Mouse (Mus musculus) liver, embryonic 13.5 days (tissue): ENCODE measurements around the gene Acyp2. TPM values are rescaled to one million over a fixed set of nuclear protein-coding genes. Genes with fewer than 3 reads are reported as not detected.
"Not testable (repeated sequence)": the region's sequence is repeated elsewhere in the genome, so short reads cannot be mapped to it uniquely, and the experiment has no call there.

ENCODE experiments used
- ATAC-seq: fragments of 200-750 bp; cut with Nextera tagmentation; 2 replicates; pipeline ENCODE4 v1.8.0; 2017; ENCODE audit warnings: low read depth, mild to moderate bottlenecking, moderate number of reproducible peaks, moderate library complexity
- DNase-seq: peaks from one replicate; pipeline ENCODE4 v3.0.0; 2022
- H3K27ac ChIP-seq: fragments of 300-500 bp; sonication (generic); 2 replicates; pipeline ENCODE4 v1.5.1; 2015; ENCODE audit warnings: moderate library complexity, mild to moderate bottlenecking, inconsistent platforms
- H3K27me3 ChIP-seq: fragments of 300-500 bp; sonication (generic); 2 replicates; pipeline ENCODE4 v1.6.1; 2015; ENCODE audit warnings: mild to moderate bottlenecking, inconsistent platforms
- H3K36me3 ChIP-seq: fragments of 300-500 bp; sonication (generic); 2 replicates; pipeline ENCODE4 v1.6.1; 2015; ENCODE audit warnings: mild to moderate bottlenecking, inconsistent platforms
- H3K4me1 ChIP-seq: fragments of 300-500 bp; sonication (generic); replicated peaks from 2 replicates; pipeline ENCODE4 v1.6.1; 2015; ENCODE audit warnings: inconsistent platforms
- H3K4me2 ChIP-seq: fragments of 300-500 bp; sonication (generic); 2 replicates; pipeline ENCODE4 v1.6.1; 2015; ENCODE audit warnings: inconsistent platforms, mild to moderate bottlenecking, moderate library complexity
- H3K4me3 ChIP-seq: fragments of 300-500 bp; sonication (generic); replicated peaks from 2 replicates; pipeline ENCODE4 v1.5.1; 2015; ENCODE audit warnings: mild to moderate bottlenecking, inconsistent platforms
- H3K9ac ChIP-seq: fragments of 300-500 bp; sonication (generic); 2 replicates; pipeline ENCODE4 v1.6.1; 2015; ENCODE audit warnings: mild to moderate bottlenecking, inconsistent platforms
- H3K9me3 ChIP-seq: fragments of 300-500 bp; sonication (generic); replicated peaks from 2 replicates; pipeline ENCODE4 v1.6.1; 2016; ENCODE audit warnings: inconsistent platforms
- WGBS: fragments of 180-500 bp; shearing (Covaris S2); methylation state at CpG from one replicate; pipeline ENCODE4 v1.1.7; 2015; ENCODE audit not compliant: insufficient replicate concordance; 5-methylcytosine and 5-hydroxymethylcytosine counted together
- polyA plus RNA-seq: library from polyadenylated mRNA; unstranded; fragments of >200 nt; fragmentation: Nextera tagmentation; extraction: Ambion mirVana; gene quantifications from 2 replicates; pipeline ENCODE4 v1.2.1, GENCODE M21; 2015

Acyp2 gene
- polyA plus RNA-seq, 1 experiment from 2014 or later = 6.0 TPM

DNA sequence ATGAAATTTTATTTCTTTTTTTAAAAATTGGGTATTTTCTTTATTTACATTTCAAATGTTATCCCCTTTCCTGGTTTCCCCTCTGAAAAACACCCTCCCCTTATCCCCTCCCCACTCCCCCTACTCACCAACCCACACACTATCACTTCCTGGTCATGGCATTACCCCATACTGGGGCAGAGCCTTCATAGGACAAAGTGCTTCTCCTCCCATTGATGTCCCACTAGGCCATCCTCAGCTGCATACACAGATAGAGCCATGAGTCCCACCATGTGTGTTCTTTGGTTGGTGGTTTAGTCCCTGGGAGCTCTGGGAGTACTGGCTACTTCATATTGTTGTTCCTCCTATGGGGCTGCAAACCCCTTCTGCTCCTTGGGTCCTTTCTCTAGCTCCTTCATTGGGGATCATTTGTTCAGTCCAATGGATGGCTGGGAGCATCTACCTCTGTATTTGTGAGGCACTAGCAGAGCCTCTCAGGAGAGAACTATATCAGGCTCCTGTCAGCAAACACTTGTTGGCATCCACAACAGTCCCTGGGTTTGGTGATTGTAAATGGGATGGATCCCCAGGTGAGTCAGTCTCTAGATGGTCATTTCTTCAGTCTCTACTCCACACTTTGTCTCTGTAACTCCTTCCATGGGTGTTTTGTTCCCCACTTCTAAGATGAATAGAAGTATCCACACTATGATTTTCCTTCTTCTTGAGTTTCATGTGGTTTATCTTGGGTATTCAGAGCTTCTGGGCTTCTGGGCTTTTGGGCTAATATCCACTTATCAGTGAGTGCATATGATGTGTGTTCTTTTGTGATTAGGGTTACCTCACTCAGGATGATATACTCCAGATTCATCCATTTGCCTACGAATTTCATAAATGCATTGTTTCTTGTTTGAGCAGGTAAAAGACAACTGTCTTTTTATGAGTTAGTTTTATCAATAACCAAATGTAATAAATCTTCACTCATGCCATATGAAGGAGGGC, 27.7 kb downstream of the Acyp2 start:
- WGBS = 25% methylated on average over 1 of the region's 1 CpGs
- ATAC-seq (peak; percentile 88), DNase-seq (peak; percentile 39)
- not testable (repeated sequence) for H3K9me3 ChIP-seq, H3K27me3 ChIP-seq, H3K4me3 ChIP-seq, H3K9ac ChIP-seq, H3K36me3 ChIP-seq
- peaks cover 30% of the 10 kb centered on the region for H3K4me1 ChIP-seq
- peak overlapping the region; percentile 29 for H3K4me2 ChIP-seq
- H3K27ac ChIP-seq = peak overlapping the region; percentile 86

DNA sequence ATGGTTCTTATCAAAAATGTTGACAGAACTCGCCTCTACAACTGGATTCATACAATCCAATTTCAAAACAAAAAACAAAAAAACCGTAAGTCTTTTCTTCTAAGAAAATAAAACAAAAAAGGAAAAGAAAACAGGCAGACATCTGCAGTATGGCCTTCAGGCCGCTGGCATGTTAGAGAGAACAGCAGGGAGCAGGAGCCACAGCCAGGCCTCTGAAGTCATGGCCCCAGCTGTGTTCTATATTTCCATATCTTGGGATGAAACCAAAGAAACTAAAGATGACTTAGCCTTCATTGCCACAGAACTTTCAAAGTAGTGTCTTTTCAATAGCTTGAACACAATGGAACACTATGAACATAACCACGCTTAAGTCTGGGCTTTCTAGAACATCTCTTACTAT, 31.2 kb downstream of the Acyp2 start:
- ATAC-seq = no peak
- DNase-seq = no peak
- 73% methylated on average over 4 of the region's 4 CpGs for WGBS

DNA sequence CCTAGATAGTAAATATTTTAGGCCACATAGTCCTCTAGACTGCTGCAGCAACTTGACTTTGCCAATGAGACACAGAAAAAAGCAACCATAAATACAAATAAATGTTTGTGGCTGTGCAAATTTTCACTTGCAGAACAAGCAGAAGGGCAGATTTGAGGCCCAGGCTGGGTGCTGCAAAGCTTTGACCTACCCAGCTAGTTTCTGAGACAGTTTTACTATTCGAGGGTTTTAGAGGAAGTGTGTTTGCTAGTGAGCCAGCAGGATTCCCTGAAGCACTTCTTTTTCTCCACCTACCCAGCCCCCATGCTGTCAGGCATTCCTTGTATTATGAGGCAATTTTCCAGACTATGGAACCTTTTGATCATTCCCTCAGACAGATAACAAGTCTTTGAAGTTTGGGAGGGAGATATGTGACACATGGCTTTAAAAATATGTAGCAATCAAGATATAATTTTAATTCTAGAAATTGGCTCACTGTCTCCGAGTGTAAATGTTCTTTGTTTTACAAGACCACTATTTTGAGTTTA, 31.8 kb downstream of the Acyp2 start:
- Histone ChIP-seq H3K27ac (no peak overlapping the region), H3K4me1 (peaks cover 49% of the 10 kb centered on the region), H3K36me3 (no peaks in the 10 kb centered on the region), H3K4me2 (no peak overlapping the region), H3K9me3 (no peaks in the 10 kb centered on the region), H3K4me3 (no peak overlapping the region), H3K27me3 (no peaks in the 10 kb centered on the region), H3K9ac (no peak overlapping the region)
- ATAC-seq = no peak
- no peak for DNase-seq
- WGBS = 37% methylated on average over 2 of the region's 2 CpGs

More for the DNA sequence above, 31.2 kb downstream of the Acyp2 start:
- no peak overlapping the region for H3K27ac ChIP-seq
- peaks cover 49% of the 10 kb centered on the region for H3K4me1 ChIP-seq
- no peak overlapping the region for H3K9ac ChIP-seq
- no peak overlapping the region for H3K4me2 ChIP-seq
- no peaks in the 10 kb centered on the region for H3K27me3 ChIP-seq
- H3K9me3 ChIP-seq = no peaks in the 10 kb centered on the region
- H3K4me3 ChIP-seq = no peak overlapping the region
- H3K36me3 ChIP-seq = no peaks in the 10 kb centered on the region

DNA sequence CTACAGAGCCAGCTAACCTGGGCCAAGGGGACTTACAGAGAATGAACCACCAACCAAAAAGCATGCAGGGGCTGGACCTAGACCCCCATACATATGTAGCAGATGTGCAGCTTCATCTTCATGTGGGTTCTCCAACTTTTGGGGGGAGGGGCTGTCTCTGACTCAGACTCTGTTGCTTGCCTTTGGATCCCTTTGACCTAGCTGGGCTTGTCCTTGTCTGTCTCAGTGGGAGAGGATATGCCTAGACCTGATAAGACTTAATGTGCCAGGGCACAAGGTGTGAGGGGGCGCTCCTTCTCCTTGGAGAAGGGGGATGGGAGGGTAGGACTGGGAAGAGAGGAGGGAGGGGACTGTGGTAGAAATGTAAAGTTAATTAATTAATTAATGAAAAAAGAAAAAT, 33.4 kb downstream of the Acyp2 start:
- no peaks in the 10 kb centered on the region for H3K36me3 ChIP-seq
- peaks cover 38% of the 10 kb centered on the region for H3K4me1 ChIP-seq
- H3K4me2 ChIP-seq = no peak overlapping the region
- ATAC-seq (peak; percentile 75), DNase-seq (peak; percentile 20)
- no peak overlapping the region for H3K27ac ChIP-seq
- H3K9me3 ChIP-seq = no peaks in the 10 kb centered on the region
- no peaks in the 10 kb centered on the region for H3K27me3 ChIP-seq
- H3K4me3 ChIP-seq = no peak overlapping the region
- 27% methylated on average over 1 of the region's 1 CpGs for WGBS
- no peak overlapping the region for H3K9ac ChIP-seq

DNA sequence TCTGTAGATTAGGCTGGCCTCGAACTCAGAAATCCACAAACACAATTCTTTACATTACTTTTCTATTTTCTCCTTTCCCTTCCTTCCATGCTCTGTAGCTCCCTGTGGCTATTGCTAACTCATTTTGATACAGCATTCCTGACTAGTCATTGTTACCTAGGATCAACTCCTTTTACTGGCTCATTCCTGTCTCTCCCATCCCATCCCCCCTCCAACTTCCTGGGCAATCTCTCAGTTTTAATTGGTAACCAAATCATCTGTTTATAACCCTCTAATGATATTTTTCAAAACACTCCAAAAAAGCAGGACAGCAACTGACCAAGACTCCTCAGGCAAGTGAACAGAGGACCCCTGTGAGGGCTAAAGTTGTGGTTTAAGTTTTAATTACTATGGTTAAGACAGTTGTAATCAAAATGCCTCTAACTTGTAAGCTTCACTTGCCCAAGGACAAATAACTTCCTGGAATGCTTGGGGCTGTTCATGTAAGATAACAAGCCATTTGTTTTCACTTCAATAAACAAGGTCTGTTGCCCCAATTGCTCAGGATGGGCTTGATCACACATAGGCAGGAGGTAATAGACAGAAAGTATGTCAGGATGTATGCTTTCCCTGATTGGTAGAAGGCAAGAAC, 35.4 kb downstream of the Acyp2 start:
- Histone ChIP-seq H3K4me1 (peaks cover 31% of the 10 kb centered on the region), H3K27ac (no peak overlapping the region), H3K9me3 (no peaks in the 10 kb centered on the region), H3K36me3 (no peaks in the 10 kb centered on the region), H3K4me3 (no peak overlapping the region), H3K9ac (no peak overlapping the region), H3K27me3 (no peaks in the 10 kb centered on the region), H3K4me2 (no peak overlapping the region)
- 63% methylated on average over 1 of the region's 1 CpGs for WGBS
- peak; percentile 29 for DNase-seq
- ATAC-seq = peak; percentile 82

DNA sequence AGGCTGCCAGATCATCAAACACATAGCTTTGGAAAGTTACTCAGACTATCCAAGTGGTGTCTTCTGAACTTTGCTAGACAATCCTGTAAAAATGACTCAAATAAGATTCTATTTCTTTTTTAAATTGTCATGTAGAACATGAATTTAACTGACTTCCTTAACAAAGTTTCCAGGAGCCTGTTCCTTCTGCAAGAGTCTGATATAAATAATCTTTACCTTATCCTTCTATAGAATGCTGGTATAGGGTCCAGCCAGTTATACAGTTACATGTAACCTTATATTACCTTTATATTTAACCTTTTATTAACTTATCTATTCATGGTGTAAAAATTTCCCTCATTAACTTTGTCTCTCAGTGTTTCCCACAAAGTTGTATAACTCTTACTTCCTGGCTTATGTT, 36.7 kb downstream of the Acyp2 start:
- H3K9ac ChIP-seq = no peak overlapping the region
- H3K36me3 ChIP-seq = no peaks in the 10 kb centered on the region
- no peak for DNase-seq
- H3K4me2 ChIP-seq = no peak overlapping the region
- no peaks in the 10 kb centered on the region for H3K9me3 ChIP-seq
- no peaks in the 10 kb centered on the region for H3K27me3 ChIP-seq
- H3K4me3 ChIP-seq = no peak overlapping the region
- no peak overlapping the region for H3K27ac ChIP-seq
- no peak for ATAC-seq
- H3K4me1 ChIP-seq = peaks cover 31% of the 10 kb centered on the region

DNA sequence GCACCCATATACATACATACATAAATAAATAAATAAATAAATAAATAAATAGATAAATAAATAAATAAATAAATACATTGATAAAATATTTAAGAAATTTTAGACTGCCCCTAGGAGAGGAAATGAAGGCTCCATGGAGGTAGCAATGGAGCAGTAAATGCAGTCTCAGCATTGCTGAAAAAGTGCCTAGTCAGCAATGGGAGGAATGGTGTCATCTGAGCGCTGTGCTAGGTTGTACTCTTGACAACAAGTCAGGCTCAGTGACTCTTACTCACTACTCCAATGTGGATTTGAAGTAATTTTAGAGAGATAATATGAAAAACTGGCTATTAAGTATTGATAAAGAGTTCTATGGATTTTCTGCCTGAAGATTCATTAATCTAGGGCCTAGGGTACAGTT, 40.1 kb downstream of the Acyp2 start:
- 94% methylated on average over 1 of the region's 1 CpGs for WGBS
- Histone ChIP-seq H3K9ac (no peak overlapping the region), H3K36me3 (no peaks in the 10 kb centered on the region), H3K4me3 (no peak overlapping the region), H3K27me3 (no peaks in the 10 kb centered on the region), H3K4me2 (no peak overlapping the region), H3K9me3 (no peaks in the 10 kb centered on the region), H3K4me1 (peaks cover 12% of the 10 kb centered on the region), H3K27ac (no peak overlapping the region)
- ATAC-seq (no peak), DNase-seq (no peak)

DNA sequence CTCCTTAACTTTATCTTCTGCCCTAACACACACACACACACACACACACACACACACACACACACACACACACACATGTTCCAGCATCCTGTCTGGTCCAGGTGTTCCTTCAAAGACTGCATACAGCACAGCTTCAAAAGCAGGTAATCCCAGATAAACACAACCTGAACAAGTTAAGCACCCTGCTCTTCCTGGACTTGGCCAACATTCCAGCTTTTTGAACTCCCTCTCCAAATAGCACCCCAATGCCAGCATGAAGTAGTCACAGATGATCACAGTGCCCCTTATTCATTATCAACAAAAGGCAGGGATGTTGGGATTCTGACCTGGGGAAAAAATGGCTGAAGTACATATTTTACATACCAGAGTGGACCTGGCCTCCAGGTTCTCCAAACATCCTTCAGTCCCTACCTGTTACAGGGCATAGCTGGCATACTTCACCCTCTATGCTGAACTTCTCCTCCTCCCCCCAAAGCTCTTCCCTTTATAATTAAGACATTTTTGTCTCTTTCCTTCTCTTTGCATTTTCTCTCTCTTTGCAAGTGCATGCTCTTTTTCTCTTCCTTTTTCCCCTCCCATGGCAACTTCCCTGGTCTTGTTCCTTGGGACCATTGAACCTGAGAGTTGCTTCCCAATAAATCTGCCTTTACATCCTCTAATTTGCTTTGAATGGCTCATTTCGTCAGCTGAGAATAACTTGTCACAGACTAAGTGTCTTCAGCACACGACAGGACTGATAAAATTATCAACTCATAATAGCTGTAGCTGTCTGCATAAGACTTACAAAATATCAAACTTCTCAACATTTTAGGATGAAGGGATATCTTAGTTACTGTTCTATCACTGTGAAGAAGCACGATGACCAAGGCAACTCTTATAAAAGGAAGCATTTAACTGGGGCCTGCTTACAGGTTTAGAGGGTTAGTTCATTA, 41.5 kb downstream of the Acyp2 start:
- no peaks in the 10 kb centered on the region for H3K4me1 ChIP-seq
- H3K27me3 ChIP-seq = no peaks in the 10 kb centered on the region
- 54% methylated on average over 3 of the region's 3 CpGs for WGBS
- ATAC-seq = no peak
- no peaks in the 10 kb centered on the region for H3K36me3 ChIP-seq
- DNase-seq = no peak
- no peaks in the 10 kb centered on the region for H3K9me3 ChIP-seq
- no peak overlapping the region for H3K4me3 ChIP-seq
- H3K4me2 ChIP-seq = no peak overlapping the region
- no peak overlapping the region for H3K27ac ChIP-seq
- H3K9ac ChIP-seq = no peak overlapping the region

DNA sequence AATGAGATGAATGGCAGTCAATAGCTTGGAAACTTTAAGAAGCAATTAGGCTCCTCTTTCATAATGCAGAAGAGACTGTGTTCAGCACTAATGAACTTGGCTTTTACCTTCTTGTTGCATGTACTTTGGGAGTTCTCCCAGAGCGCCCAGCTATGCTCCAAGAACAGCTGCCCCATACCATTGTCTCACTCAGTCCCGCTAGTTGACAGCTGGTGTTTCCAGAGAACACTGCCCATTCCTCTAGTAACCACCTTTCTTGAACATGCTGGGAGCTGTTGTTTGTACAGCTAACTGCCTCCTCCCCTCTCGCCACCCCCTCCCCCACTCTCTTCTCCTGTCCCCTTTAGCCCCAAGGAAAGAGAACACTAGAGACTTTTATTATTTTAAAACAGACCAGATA, 52.1 kb downstream of the Acyp2 start:
- WGBS = 63% methylated on average over 3 of the region's 3 CpGs

DNA sequence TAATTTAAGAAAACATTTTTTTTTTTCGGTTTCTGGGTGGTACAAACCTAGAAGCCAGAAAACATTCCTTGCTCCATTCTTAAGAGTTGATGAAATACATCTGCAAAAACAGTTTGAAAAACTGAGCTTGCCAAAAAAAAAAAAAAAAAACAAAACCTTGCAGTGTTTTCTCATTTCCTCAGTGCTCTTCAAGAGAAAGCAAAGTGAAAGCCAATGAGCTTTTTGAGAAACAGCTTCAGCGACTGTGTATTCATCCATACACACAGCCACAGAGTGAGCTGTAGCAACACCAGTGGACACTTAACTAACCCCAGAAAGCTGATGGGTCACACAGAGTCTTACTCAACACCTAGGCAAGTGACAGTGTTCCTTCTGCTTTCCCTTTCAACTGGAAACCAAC, 69.4 kb downstream of the Acyp2 start:
- ATAC-seq = no peak
- Histone ChIP-seq H3K9ac (no peak overlapping the region), H3K9me3 (0 out of 2 replicates have a peak, but pooled peaks cover 3% of the 10 kb centered on the region), H3K27ac (no peak overlapping the region), H3K27me3 (no peaks in the 10 kb centered on the region), H3K4me2 (no peak overlapping the region), H3K4me1 (no peaks in the 10 kb centered on the region), H3K4me3 (no peak overlapping the region), H3K36me3 (no peaks in the 10 kb centered on the region)
- no peak for DNase-seq
- WGBS = 65% methylated on average over 2 of the region's 2 CpGs

More for the DNA sequence above, 52.1 kb downstream of the Acyp2 start:
- no peak for ATAC-seq
- no peaks in the 10 kb centered on the region for H3K4me1 ChIP-seq
- no peak for DNase-seq
- no peaks in the 10 kb centered on the region for H3K9me3 ChIP-seq
- no peak overlapping the region for H3K4me3 ChIP-seq
- no peaks in the 10 kb centered on the region for H3K27me3 ChIP-seq
- H3K4me2 ChIP-seq = no peak overlapping the region
- no peaks in the 10 kb centered on the region for H3K36me3 ChIP-seq
- no peak overlapping the region for H3K9ac ChIP-seq
- H3K27ac ChIP-seq = no peak overlapping the region

DNA sequence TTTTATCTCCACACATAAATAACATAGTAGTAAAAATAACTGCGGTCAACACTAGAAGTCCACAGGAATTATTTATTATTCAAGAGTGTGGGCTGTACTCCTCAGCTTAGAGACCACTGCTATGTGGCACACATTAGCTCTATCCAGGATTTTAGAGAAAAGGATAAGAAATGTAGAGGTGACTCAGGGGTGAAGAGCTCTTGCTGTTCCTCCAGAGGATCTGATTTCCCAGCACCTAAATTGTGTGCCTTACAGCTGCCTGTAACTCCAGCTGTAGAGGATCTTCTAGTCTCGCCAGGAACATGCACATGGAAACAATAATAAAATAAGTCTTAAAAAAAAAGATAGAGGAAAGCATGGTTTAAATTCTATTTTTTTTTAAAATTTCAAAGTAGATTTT, 70.5 kb downstream of the Acyp2 start:
- Histone ChIP-seq H3K27ac (no peak overlapping the region), H3K27me3 (no peaks in the 10 kb centered on the region), H3K4me2 (no peak overlapping the region), H3K9ac (no peak overlapping the region), H3K4me3 (no peak overlapping the region), H3K4me1 (no peaks in the 10 kb centered on the region), H3K9me3 (0 out of 2 replicates have a peak, but pooled peaks cover 3% of the 10 kb centered on the region), H3K36me3 (no peaks in the 10 kb centered on the region)
- ATAC-seq = no peak
- 60% methylated on average over 2 of the region's 2 CpGs for WGBS
- DNase-seq = no peak
